Mouse (Mus musculus) MEL (cell line): Measurements from ENCODE around the gene Vav3.

Source experiments
- BHLHE40 ChIP-seq: IDR thresholded peaks from 2 replicates; pipeline ENCODE4 v1.6.1; 2012; ENCODE audit warnings: low read depth, mild to moderate bottlenecking, inconsistent platforms, low read length, improper control_type of control experiment, borderline replicate concordance
- CTCF ChIP-seq, 3 experiments: IDR thresholded peaks in 2 of 3; conservative IDR thresholded peaks in 1 of 3; 2 replicates each; pipeline ENCODE4 v1.5.1; 2011 to 2012; ENCODE audit warnings: low read length in 3 of 3, low read depth in 2 of 3, mild to moderate bottlenecking in 2 of 3, improper control_type of control experiment in 1 of 3, inconsistent platforms in 1 of 3, mixed read lengths in 1 of 3, moderate library complexity in 1 of 3; ENCODE audit not compliant: control insufficient read depth in 1 of 3, insufficient read depth in 1 of 3, poor library complexity in 1 of 3, severe bottlenecking in 1 of 3
- JUND ChIP-seq: IDR thresholded peaks from 2 replicates; pipeline ENCODE4 v1.6.1; 2011; ENCODE audit warnings: low read depth, mild to moderate bottlenecking, improper control_type of control experiment, low read length

DNA sequence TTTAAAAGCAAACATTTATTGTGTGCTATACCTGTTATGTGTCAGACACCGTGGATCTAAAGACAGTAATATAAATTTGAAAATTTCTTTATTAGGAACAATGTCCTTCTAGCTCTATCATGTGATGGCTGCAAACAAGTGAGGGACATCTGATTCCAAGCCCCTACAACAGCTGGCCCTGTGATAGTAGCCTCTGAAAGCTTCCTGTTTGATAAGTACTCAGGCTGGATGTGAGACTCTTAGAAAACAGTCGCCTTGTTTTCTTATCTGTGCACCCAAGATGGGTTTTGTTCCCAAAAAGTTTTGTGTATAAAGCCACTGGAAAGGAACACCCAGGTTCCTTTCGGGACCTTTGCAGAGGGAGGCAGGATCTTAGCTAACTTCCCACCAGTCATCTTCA lies 32.0 kb upstream of the Vav3 start:
- TF ChIP-seq BHLHE40 (no peak), JUND (no peak), CTCF (IDR thresholded peaks at IDR 0.05 in 2 of 3, conservative IDR thresholded peaks at IDR 0.05 in 1 of 3; ENCODE audit: control insufficient read depth in 1 of 3, insufficient read depth in 1 of 3, low read depth in 2 of 3, low read length in 3 of 3, poor library complexity in 1 of 3, severe bottlenecking in 1 of 3) (no peak)
